Mouse (Mus musculus) skeletal muscle tissue, adult 2 months (tissue): ENCODE data around the gene Cbx4.
"Not testable (repeated sequence)": the region's sequence is repeated elsewhere in the genome, so short reads cannot be mapped to it uniquely, and the experiment has no call there.

ENCODE experiments used
- DNase-seq: peaks from one replicate; pipeline ENCODE4 v3.0.0-alpha.2; 2012; ENCODE audit warnings: low read depth, low spot score

Gene Cbx4

DNA sequence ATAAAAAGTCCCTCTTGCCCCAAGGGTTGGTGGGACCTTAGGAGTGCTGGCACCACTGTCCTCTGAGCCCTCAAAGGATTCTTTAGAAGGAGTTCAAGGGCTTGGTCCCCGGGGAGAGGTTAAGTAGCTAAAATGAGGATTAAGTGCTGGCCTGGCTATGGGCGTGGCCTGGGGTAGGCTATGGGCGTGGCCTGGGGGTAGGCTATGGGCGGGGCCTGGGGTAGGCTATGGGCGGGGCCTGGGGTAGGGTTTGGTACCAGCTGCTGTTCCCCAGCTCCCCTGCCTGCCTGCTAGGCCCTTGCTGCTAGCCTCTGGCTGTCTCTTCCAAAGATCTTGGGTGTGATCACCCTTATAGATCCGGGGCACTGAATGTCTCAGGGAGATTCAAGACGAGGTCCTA lies 25.3 kb upstream of the Cbx4 start:
- no peak for DNase-seq

- DNase-seq = no peak
These were observed 23.5 kb upstream of the Cbx4 start for GRCm38 (mm10) chr11:119109415-119110071.

GRCm38 (mm10) chr11:119108573-119109263 lies 22.7 kb upstream of the Cbx4 start:
- no peak for DNase-seq

DNA sequence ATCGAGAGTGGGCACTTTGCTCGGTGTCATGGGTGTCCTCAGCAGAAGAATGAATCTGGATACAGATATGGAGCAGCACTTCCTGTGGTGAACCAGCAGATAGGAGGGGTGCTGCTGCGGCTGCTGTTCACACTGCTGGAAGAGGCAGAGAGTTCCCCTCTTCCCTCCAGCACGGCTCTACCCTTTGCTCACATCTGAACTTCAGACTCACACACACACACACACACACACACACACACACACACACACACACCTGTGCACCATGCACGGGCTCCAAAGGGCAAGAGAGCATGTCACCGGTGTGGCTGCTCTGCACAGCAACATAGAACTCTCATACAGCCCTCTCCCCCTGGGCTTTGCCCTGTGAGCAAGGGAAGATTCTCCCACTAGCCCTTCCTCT lies 20.3 kb upstream of the Cbx4 start:
- DNase-seq = no peak

DNA sequence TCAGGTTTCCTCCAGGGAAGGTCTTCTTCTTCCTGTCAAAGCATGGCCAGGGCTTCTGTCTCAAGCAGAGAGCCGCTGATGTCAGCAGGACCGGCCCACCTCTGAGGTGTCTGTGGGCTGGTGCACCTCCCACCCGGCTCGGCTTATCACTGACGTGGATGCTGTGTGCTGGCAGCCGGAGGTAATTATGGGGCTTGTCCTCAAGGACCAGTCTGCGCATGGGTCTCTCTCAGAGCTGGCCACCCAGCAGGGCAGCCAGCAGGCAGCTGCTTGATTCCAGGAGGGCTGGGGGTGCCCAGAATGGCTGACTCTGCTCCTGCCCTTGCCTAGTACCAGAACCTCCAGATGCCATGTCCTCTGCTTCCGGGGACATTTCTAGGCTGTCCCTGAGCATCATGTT lies 19.7 kb upstream of the Cbx4 start:
- DNase-seq = no peak

DNA sequence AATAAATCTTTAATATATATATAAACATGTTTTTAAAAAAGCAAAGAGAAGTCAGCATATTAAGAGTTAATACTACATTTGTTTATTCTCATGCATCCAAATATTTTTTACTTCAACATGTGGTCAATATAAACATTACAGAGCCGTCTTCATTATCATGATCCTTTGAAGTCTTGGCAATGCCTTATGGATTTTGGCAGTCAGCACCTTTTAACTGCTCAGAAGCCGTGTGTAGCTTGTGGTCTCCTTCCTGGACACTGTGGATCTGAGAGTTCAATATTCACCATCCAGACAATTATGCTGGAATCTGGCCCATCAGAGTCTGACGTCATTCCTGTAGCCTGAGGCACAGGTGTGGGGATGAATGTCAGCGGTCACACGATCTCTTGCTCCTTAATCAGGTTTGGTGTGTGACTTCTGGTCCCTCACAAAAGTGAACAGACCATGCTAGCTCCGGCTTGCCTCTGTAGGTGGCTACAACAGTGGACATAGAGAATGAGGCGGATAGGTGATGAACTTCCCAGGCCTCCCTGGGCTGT lies 19.1 kb upstream of the Cbx4 start:
- no peak for DNase-seq

DNA sequence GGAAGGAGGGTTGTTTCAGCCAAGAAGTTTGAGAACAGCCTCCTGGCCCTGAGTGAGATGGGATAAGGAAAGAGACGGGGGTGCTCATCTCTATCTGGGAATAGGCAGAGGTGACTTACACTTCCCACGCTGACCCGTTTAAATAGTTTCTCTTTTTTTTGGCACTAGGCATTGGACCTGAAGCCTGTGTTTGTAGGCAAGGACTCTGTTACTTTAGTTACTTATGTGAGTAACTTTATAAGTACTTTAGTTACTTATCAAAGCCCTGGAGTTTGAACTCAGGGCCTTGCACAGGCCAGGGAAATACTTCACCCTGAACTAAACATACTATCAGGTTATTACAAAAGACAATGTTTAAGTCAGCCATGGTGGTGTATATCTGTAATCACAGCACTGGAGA lies 18.0 kb upstream of the Cbx4 start:
- no peak for DNase-seq

DNA sequence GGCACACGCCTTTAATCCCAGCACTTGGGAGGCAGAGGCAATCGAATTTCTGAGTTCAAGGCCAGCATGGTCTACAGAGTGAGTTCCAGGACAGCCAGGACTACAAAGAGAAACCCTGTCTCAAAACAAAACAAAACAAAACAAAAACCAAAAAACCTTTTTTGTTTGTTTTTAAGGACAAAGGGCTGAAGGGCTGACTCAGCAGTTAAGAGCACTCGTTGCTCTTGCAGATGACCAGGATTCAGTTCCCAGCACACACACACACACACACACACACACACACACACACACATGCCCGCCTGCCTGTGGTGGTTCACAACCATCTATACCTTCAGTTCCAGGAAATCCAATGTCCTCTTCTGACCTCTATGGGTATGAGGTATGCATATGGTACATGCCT lies 14.3 kb upstream of the Cbx4 start:
- DNase-seq = not testable (repeated sequence)

DNA sequence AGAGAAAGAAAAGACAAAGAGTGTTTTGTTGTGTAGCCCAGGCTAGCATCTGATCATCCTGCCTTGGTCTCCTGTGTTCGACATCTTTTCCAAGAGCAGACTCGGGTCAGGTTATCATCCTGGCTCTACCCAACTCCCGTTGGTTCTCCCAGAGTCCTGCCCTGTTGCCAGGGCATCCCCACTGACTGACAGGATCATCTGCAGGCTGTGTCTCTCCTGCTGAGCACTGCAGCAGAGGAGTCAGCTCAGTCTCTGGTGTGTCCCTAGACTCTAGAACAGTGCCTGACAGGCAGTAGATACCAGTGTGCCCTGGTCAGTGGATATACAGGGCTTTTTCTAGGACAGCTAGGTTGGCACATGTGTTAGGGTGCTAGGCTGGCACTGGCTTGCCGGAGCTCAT lies 12.2 kb upstream of the Cbx4 start:
- DNase-seq = no peak

- no peak for DNase-seq
These were observed 9.4 kb upstream of the Cbx4 start for GRCm38 (mm10) chr11:119095441-119095840.

DNA sequence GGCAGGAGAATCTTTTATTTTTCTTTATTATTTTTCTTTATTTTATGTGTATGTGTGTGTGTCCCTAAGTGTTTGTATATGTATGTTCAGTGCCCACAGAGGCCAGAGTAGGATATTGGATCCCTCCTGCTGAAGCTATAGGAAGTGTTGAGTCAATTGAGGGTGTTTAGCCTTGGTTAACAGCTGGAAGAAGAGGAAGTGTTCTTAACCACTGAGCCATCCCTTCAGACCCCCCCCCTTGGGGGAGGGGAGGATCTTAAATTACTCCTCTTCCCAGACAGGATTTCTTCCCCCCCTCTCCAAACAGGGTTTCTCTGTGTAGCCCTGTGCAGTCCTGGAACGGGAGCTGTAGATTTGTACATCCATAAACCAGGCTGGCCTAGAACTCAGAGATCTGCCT lies 7.3 kb upstream of the Cbx4 start:
- DNase-seq = no peak

DNA sequence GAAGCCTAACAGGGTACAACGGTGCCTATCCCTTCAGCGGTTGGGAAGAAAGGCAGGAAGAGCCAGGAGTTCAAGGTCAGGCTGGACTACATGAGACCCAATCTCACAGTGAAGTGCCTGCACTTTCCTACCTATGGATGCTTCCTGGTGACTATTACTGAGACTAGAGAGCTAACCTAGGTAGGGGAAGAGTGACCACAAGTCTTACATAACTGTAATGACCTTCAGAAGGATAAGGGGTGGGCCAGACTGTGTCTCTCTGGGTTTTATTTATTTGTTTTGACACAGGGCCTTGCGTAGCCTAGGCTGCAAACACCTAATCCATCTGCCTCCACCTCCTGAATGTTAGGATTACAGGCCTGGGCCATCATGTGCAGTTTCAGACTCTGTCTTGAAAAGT lies 6.3 kb upstream of the Cbx4 start:
- no peak for DNase-seq

DNA sequence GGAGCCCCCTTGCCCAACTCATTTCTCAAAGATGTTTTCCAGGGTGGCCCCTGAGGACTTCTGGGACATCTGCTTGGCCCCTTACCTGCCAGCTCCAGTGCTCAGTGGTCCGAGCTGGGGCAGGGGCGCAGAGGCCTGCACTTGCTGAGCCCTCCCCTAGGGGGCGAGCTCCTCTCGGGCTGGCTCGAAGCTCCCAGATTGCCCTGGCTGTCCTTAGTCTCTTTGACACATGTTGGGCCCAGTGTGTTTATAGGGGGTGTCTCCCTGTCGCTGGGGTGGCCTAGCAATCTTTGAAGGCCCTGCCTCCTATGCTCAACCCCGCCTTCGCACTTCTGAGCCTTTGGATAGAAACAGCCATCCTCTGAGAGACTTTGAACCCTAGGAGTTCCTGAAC lies 5.6 kb upstream of the Cbx4 start:
- no peak for DNase-seq

GRCm38 (mm10) chr11:119090961-119091597 lies 5.1 kb upstream of the Cbx4 start:
- DNase-seq = peak; percentile 84

DNA sequence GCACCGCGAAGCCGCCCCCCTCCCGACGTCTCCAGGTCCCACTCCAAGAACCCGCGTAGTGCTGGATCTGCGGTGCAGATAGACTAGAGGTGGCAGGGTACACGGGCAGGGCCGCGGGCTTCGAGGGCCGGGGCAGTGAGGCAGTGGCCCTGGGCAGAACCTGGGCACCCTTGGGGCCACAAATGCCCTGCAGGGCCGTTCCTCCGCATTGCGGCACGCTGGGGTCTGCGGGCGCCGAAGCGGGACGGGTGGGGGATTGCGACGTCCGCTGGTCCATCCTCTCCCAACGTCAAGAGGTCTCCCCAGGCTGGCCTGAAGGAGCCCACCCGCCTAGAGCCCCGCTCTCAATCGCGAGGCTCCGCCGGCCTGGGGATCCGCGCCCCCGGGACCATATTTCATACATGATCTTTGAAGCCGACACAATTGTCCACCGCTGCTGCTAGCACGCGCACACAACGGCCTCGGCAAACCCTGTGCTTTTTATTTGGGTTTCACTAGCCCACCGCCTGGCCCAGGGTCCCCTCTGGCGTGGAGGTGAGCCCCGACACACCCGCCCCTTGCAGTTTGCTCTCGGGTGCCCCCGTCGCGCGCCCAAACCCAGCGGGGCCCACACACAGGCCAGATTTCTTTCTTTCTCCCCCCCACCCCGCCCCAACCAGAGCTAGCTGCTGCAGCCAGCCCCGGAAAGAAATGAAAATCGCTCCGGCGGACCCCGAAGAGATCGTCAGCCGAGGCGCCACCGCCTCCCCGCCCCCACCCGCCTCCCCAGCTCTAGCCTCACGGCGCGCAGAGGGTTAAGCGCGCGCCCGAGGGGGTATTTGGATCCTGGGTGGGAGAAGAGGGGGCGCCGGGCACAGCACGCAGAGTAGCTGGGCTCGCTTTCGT lies 4.3 kb upstream of the Cbx4 start:
- DNase-seq = no peak

DNA sequence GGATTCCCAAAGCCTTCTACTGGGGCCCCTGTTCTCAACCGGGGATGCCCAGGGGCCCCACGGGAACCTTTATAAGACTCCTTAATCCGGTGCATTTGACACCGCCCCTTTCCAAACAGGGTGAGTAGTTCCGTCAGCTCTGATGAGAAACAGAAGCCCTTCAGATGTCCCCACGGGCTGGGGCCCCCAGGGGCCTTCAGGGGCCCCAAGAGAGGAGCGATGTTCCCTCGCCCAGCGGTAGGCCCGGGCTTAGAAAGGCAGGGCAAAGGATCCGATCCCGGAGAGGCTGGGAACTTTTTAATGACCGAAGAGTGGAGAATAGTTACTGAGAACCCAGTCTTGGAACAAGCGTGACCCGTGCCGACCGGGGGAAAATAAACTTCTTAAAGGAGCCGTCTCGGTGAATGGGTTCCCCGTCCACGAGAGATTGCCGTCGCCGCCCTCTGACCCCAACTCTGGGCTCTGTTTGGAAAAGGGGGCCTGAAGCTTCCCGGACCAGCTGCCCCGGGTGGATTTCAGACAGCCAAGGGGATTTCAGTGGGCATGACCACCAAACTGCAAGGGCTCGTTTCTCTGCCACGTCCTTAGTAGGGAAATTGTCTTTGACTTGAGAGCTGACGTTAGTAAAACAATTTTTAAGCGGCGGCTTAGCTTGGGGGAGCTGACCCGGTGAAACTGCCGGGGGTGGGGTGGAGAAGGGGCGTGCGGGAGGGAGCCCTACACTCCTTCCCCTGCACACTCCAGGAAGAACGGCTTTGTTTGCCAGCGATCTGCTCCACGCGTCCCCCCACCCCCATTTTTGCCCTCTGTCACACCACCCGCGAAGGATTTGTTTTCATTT lies 3.4 kb upstream of the Cbx4 start:
- no peak for DNase-seq

- no peak for DNase-seq
These were observed 2.6 kb upstream of the Cbx4 start for GRCm38 (mm10) chr11:119088391-119089234.

DNA sequence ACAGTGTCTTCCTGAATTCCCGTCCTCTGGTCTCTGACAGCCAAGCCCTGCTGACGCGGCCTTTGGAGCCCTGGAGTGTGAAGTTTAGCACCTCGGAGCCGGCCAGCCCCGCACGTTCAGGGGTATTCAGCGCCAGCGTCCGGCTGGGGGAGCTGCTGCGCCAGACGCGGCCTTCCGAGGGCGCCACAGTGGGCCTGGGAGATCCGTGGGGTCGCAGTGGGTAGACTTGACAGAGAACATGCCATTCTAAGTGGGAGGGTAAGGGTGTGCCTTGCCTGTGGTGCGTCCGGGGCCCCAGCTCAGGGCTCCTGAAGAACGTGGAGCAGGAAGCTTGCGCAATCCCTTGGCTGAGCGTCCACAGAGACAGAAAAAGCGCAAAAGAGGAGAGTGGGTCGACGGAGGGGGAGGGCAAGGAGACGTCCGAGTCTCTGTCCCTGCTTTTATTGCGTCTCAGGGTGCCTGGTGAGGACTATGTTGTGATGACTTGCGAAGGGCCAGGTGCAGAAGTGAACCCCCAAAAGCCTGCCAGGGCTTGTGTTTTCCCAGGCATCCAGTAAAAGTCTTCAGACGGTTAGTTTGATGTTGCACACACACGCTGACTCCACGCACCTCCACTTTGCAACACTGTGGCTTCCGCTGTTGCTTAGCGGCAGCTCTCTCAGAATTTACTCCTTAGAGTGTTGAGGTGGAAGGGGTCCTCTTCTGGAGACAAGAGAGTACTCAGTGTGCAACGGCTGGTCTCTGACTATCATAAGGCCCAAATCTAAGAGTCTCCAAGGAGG lies 1.5 kb upstream of the Cbx4 start:
- no peak for DNase-seq
